Mouse (Mus musculus) heart, adult 2 months (tissue): ENCODE measurements around the gene Ninj2. TPM values are rescaled to one million over a fixed set of nuclear protein-coding genes. Genes with fewer than 3 reads are reported as not detected.

Experiments
- DNase-seq, 2 experiments: peaks; one replicate each; pipeline ENCODE4 v3.0.0; 2021
- H3K27ac ChIP-seq: fragments of 200-600 bp; 2 replicates; pipeline ENCODE4 v1.8.1; 2022
- H3K27me3 ChIP-seq: fragments of 200-500 bp; 2 replicates; pipeline ENCODE4 v1.6.1; 2012; ENCODE audit warnings: mild to moderate bottlenecking, low read length, inconsistent platforms, mixed read lengths; ENCODE audit not compliant: control insufficient read depth, insufficient read depth
- H3K36me3 ChIP-seq: fragments of 200-500 bp; 2 replicates; pipeline ENCODE4 v1.6.1; 2012; ENCODE audit warnings: low read length, inconsistent platforms; ENCODE audit not compliant: control insufficient read depth, insufficient read depth
- H3K4me1 ChIP-seq: fragments of 200-500 bp; 2 replicates; pipeline ENCODE4 v1.6.1; 2011; ENCODE audit warnings: low read length; ENCODE audit not compliant: control insufficient read depth, insufficient read depth
- H3K4me3 ChIP-seq: fragments of 200-600 bp; 2 replicates; pipeline ENCODE4 v1.8.1; 2022
- H3K79me2 ChIP-seq: fragments of 200-500 bp; replicated peaks from 2 replicates; pipeline ENCODE4 v1.6.1; 2012; ENCODE audit warnings: mild to moderate bottlenecking, inconsistent platforms, low read length, moderate library complexity, mixed read lengths; ENCODE audit not compliant: control insufficient read depth, insufficient read depth
- H3K9ac ChIP-seq: fragments of 200-500 bp; 2 replicates; pipeline ENCODE4 v1.6.1; 2012; ENCODE audit warnings: low read depth, mild to moderate bottlenecking, control low read depth, inconsistent platforms, low read length, mixed read lengths
- CTCF ChIP-seq: fragments of 200-600 bp; IDR thresholded peaks from 2 replicates; pipeline ENCODE4 v1.8.1; 2022; ENCODE audit warnings: antibody characterized with exemption, mild to moderate bottlenecking, moderate library complexity
- EP300 ChIP-seq: fragments of 200-500 bp; IDR thresholded peaks from 2 replicates; pipeline ENCODE4 v1.6.1; 2011; ENCODE audit warnings: low read depth, low read length, control low read depth; ENCODE audit not compliant: insufficient read depth
- POLR2A ChIP-seq: fragments of 200-500 bp; IDR thresholded peaks from 2 replicates; pipeline ENCODE4 v1.6.1; 2011; ENCODE audit warnings: mild to moderate bottlenecking, low read depth, low read length, control low read depth; ENCODE audit not compliant: insufficient read depth
- WGBS: fragments of 180-500 bp; shearing (Covaris S2); methylation state at CpG from one replicate; pipeline ENCODE4 v1.1.7; 2018; 5-methylcytosine and 5-hydroxymethylcytosine counted together
- intact Hi-C: fragments of 180-260 bp; cut with DNase I; formaldehyde crosslinking; loops from one replicate; pipeline ENCODE4 v1.15.1; 2025
- long read RNA-seq: library from polyadenylated mRNA; stranded (forward); transcript quantifications from one replicate; pipeline ENCODE4 v2.0.0, GENCODE M21; 2021
- polyA plus RNA-seq: library from polyadenylated mRNA; depleted of rRNA; stranded (reverse); fragments of >200 nt; gene quantifications from 2 replicates; pipeline ENCODE4 v1.2.3, GENCODE M21; 2012; rRNA removed
- total RNA-seq, 2 experiments: library from RNA; stranded (reverse); gene quantifications; 2 replicates each; pipeline ENCODE4 v1.2.3; 2021

The Ninj2 gene
- total RNA-seq (not detected), polyA plus RNA-seq (not detected in 2 replicates)
- long read RNA-seq: 0 reads

DNA sequence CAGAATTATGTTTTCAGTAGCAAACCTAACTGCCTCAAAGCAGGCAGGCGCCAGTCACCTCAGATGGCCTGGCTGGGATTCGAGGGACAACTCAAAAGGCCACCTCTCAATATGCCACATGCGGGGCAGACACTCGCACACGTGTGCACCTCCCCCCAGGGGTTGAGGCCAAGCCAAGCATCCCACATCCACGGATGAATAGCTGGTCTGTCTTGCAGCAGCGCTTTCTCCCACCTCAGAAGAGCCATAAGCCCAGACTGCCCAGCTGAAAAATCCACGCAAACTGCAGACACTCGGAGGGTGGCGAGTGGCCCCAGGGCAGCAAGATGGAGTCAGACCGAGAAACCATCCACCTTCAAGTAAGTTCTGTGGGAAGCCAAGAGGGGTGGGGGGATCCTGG is at the start of gene Ninj2:
Gene Ninj2, plus strand, starts transcription at position 251 of the 400 bp plus-strand sequence.
- TF ChIP-seq EP300 (no peak), CTCF (no peak), POLR2A (no peak)
- Histone ChIP-seq H3K79me2 (no peaks in the 10 kb centered on the region), H3K27me3 (no peaks in the 10 kb centered on the region), H3K27ac (no peak within 1 kb of the TSS), H3K36me3 (no peaks in the 10 kb centered on the region), H3K9ac (no peak within 1 kb of the TSS), H3K4me3 (no peak within 1 kb of the TSS), H3K4me1 (no peaks in the 10 kb centered on the region; the same call in 1 of the 2 replicates)
- no peak for DNase-seq
- intact Hi-C loops: no loop called here
- 82% methylated on average over 11 of the region's 11 CpGs for WGBS

DNA sequence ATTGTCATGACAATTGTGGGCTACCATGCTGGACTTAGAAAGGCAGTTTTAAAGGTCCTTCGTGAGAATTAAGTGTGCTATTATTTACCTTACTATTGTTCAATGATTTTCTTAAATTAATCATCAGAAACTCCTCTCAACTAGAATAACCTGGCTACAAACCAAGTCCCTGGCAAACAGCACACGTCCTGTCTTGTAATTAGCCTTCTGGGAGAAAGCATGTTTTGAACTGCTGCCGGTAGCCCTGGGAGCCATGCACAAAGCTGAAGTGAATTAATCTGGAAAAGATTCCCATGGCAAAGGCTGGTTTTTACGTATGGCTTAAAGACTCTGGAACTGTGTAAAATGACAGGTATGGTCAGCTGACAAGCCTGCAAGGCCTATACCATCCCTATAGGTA is 47.7 kb upstream of the Ninj2 start:
- Histone ChIP-seq H3K4me1 (peaks cover 3% of the 10 kb centered on the region), H3K27me3 (no peaks in the 10 kb centered on the region), H3K4me3 (no peak overlapping the region), H3K9ac (no peak overlapping the region), H3K36me3 (peaks cover 3% of the 10 kb centered on the region), H3K27ac (peak overlapping the region; percentile 35), H3K79me2 (no peaks in the 10 kb centered on the region)
- TF ChIP-seq POLR2A (no peak), EP300 (no peak), CTCF (no peak)
- no peak for DNase-seq
- intact Hi-C loops: no loop called here
- WGBS: 45% methylated on average over 4 of the region's 4 CpGs

DNA sequence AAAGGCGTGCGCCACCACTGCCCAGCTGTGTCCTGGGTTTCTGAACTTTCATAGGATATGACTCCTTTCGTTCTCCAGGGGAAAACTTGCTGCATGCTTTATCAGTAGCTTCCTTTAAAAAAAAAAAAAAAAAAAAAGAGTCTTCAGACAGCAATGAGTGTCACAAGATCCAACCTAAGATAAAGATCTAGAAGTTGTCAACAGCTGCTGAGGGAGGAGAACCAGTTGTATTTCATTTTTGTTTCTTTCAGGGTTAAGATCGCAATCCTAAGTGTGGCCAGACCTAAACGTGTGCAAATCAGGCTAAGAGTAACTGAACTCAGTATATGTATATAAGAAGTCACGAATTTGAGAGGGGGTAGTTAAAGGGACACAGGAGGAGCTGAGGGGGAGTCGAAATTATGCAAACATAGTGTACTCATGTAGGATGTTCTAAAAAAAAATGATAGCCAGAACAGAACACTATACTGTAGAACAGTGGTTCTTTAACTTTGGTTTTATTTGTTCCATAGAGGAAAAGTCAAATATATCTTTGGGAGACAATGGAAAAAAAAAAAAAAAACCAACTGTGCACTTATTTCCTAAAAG is 45.4 kb upstream of the Ninj2 start:
- peaks cover 3% of the 10 kb centered on the region for H3K36me3 ChIP-seq
- no peak overlapping the region; the same call in 1 of the 2 replicates for H3K27ac ChIP-seq
- no peak overlapping the region for H3K4me3 ChIP-seq
- 43% methylated on average over 7 of the region's 7 CpGs for WGBS
- DNase-seq: no peak
- peaks cover 3% of the 10 kb centered on the region for H3K4me1 ChIP-seq
- intact Hi-C loops: no loop called here
- TF ChIP-seq POLR2A: no peak
- no peak for TF ChIP-seq CTCF
- TF ChIP-seq EP300: no peak
- no peaks in the 10 kb centered on the region for H3K27me3 ChIP-seq
- no peak overlapping the region for H3K9ac ChIP-seq
- no peaks in the 10 kb centered on the region for H3K79me2 ChIP-seq

DNA sequence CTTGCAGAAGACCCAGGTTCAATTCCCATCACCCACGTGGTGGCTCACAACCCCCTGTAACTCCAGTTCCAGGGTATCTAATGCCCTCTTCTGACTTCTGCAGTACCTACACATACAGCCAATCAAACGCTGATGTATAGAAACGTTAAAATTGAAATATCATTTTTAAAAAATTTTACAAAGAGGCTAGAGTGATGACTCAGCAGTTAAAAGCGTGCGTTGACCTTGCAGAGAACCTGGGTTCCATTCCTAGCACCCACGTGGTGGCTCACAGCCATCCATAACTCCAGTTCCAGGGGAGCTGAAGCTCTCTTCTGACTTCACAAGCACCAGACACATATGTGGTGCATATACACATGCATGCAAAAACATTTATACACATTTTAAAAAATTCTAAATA is 38.7 kb upstream of the Ninj2 start:
- H3K79me2 ChIP-seq: no peaks in the 10 kb centered on the region
- H3K27me3 ChIP-seq: no peaks in the 10 kb centered on the region
- intact Hi-C loops: no loop called here
- peaks cover 5% of the 10 kb centered on the region for H3K4me1 ChIP-seq
- DNase-seq: no peak
- H3K4me3 ChIP-seq: no peak overlapping the region
- peak overlapping the region; percentile 31 for H3K27ac ChIP-seq
- H3K9ac ChIP-seq: no peak overlapping the region
- 79% methylated on average over 6 of the region's 6 CpGs for WGBS
- no peaks in the 10 kb centered on the region; the same call in 1 of the 2 replicates for H3K36me3 ChIP-seq
- TF ChIP-seq POLR2A (no peak), CTCF (no peak), EP300 (no peak)

DNA sequence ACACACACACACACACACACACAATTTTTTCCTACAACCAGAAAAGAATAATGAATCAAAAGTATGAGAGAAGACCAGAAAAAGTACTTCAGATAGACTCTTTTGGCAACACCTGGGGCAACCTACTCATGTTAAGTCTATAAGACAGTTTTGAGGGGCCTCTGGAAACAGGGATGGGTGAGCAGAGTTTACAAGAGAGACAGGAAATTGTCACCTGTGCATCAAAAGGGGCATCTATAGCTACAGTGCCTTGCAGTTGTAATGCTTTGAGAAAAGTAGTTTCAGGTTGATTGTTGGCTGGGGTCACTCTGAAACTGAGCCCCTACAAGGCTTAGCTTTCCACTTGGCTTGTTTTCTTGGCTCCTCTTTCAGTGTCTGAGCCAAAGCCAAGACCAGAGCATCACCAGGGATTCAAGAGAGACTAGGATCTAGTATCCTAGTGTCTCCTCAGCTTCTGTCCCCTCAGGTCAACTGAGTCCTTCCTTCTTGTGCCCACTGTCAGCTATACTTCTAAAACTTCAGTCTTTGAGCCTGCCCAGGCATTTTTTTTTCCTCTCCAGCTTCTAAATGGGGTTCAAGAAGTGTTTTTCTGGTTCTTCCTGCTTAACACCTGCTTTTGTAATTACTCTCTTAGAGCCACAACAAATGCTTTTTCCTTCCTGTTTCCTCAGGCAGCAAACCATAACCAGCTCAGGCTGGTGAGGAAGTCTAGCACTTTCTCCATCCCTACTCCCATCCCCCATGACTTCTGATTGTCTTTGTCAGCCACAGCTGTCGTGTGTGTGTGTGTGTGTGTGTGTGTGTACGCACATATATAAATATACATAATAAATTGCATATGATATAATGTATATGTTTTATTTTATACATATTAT is 37.2 kb upstream of the Ninj2 start:
- 34% methylated on average over 2 of the region's 2 CpGs for WGBS
- H3K9ac ChIP-seq: no peak overlapping the region
- no peak overlapping the region for H3K4me3 ChIP-seq
- intact Hi-C loops: loop anchor here (2.0 kb wide), 1 partner anchor 53 kb away; no protein-coding TSS in a partner anchor
- no peaks in the 10 kb centered on the region; the same call in 1 of the 2 replicates for H3K36me3 ChIP-seq
- DNase-seq: peak; percentile 30 to 42
- H3K4me1 ChIP-seq: peaks cover 5% of the 10 kb centered on the region
- no peaks in the 10 kb centered on the region for H3K27me3 ChIP-seq
- H3K79me2 ChIP-seq: no peaks in the 10 kb centered on the region
- H3K27ac ChIP-seq: peak overlapping the region; percentile 88
- TF ChIP-seq CTCF: no peak
- TF ChIP-seq EP300: peak; percentile 76

DNA sequence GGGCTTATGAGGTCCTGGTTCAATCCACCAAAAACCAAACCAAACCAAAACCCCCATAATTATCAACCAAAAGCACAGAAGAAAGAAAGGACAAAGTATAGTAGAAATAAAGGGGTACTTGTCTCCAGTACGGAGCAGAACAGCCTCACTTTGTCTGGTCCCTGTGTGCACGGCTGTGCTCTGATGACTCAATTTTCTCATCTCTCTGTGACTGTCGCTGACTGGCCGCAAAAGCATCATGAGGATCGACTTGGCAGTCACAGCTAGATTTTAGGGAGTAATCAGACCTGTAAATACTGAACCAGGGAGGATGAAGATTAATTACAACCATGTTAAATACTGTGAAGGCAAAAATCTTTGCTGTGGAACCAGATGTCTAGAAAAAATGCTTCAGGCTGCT is 30.2 kb upstream of the Ninj2 start:
- no peaks in the 10 kb centered on the region for H3K36me3 ChIP-seq
- no peaks in the 10 kb centered on the region for H3K4me1 ChIP-seq
- TF ChIP-seq EP300: no peak
- no peak for TF ChIP-seq POLR2A
- TF ChIP-seq CTCF: no peak
- WGBS: 85% methylated on average over 5 of the region's 5 CpGs
- no peak overlapping the region for H3K9ac ChIP-seq
- H3K4me3 ChIP-seq: no peak overlapping the region
- intact Hi-C loops: no loop called here
- H3K27me3 ChIP-seq: no peaks in the 10 kb centered on the region
- no peak for DNase-seq
- no peaks in the 10 kb centered on the region for H3K79me2 ChIP-seq
- H3K27ac ChIP-seq: no peak overlapping the region
